Mouse (Mus musculus): ENCODE measurements around the gene Dpp7.

- TF ChIP-seq CTCF (IDR thresholded peaks at IDR 0.05; ENCODE audit: low read depth), result no peak
- no peak for TF ChIP-seq EP300 (IDR thresholded peaks at IDR 0.05; ENCODE audit: low read depth)
These were observed 9.1 kb upstream of the Dpp7 start, which contains the start of gene Uap1l1 for GRCm38 (mm10) chr2:25365091-25365761.

Data from heart, postnatal 0 days (tissue).